Mouse (Mus musculus): ENCODE measurements around the gene Tmem120b. TPM values are rescaled to one million over a fixed set of nuclear protein-coding genes. Genes with fewer than 3 reads are reported as not detected.

The Tmem120b gene
- total and polyA plus RNA-seq, 3 experiments = 4.8 to 8.0 (median 6.2) TPM

DNA sequence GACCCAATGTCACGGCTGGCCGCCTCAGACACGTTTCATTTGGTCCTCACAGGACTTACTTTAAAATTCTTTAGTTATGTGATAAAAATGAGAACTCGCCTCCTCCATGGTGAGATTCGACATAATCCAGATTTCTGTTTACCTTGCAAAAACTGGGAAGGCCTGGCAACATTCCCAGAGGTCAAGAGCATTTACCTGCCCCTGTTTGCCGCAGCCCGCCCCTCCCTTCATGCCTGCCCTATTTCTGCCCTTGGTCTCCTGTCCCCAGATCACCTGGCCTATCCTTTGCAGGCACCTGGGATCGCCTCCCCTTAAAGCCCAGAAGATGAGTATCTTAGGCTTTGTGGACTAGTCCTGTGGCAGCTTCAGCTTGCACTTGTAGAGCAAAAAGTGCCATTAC, 49.6 kb downstream of the Tmem120b start:
- no peak overlapping the region for H3K9ac ChIP-seq (ENCODE audit: insufficient read depth, low read depth)
- no peak for TF ChIP-seq E2F4 (IDR thresholded peaks at IDR 0.05; ENCODE audit: insufficient replicate concordance, low read depth, low read length)
- no peak for TF ChIP-seq NRF1 (IDR thresholded peaks at IDR 0.05; ENCODE audit: low read depth, low read length)
- TF ChIP-seq NELFE (IDR thresholded peaks at IDR 0.05; ENCODE audit: low read depth, low read length) = no peak
- no peak for TF ChIP-seq TBP (conservative IDR thresholded peaks at IDR 0.05; ENCODE audit: low read depth, low read length)
- TF ChIP-seq POLR2AphosphoS2 (IDR thresholded peaks at IDR 0.05; ENCODE audit: low read depth, low read length) = no peak
- no peak for TF ChIP-seq KAT2A (IDR thresholded peaks at IDR 0.05; ENCODE audit: insufficient replicate concordance, low read length)
- TF ChIP-seq USF1 (IDR thresholded peaks at IDR 0.05; ENCODE audit: low read depth, low read length) = no peak
- TF ChIP-seq RCOR1 (conservative IDR thresholded peaks at IDR 0.05; ENCODE audit: low read depth, low read length) = no peak
- no peak for TF ChIP-seq SIN3A (IDR thresholded peaks at IDR 0.05; ENCODE audit: low read length)
- no peak for TF ChIP-seq MAX (IDR thresholded peaks at IDR 0.05; ENCODE audit: low read length)
- no peak for TF ChIP-seq ETS1 (conservative IDR thresholded peaks at IDR 0.05; ENCODE audit: low read depth, low read length)
- TF ChIP-seq RAD21 (IDR thresholded peaks at IDR 0.05; ENCODE audit: low read depth, low read length) = no peak
- H3K4me1 ChIP-seq (ENCODE audit: control insufficient read depth in 1 of 2, insufficient read depth in 2 of 2) = peaks cover 0 to 8% of the 10 kb centered on the region in 2 experiments; a peak in 2 of 4 replicates
- dilution Hi-C loops (cut with MboI; ENCODE audit: extremely low pct_ligation_motif_present, extremely low pct_unique_long_range_greater_than_20kb, low sequenced_read_pairs) = no loop called here
- H3K9me3 ChIP-seq (replicated peaks; ENCODE audit: low read length) = peaks cover 5% of the 10 kb centered on the region
- H3K27ac ChIP-seq (ENCODE audit: insufficient read depth, low read depth) = no peak overlapping the region
- H3K4me3 ChIP-seq (replicated peaks in 1 of 3; ENCODE audit: low read depth in 2 of 3, low read length in 2 of 3, poor library complexity in 1 of 3) = no peak overlapping the region
- in situ Hi-C loops (cut with MboI; ENCODE audit: low pct_ligation_motif_present, low pct_unique_long_range_greater_than_20kb, low sequenced_read_pairs) = no loop called here
- peaks cover 45 to 93% of the 10 kb centered on the region in 2 experiments for H3K36me3 ChIP-seq (replicated peaks in 1 of 2; ENCODE audit: control insufficient read depth in 1 of 2, insufficient read depth in 1 of 2, low read length in 1 of 2)
- no peaks in the 10 kb centered on the region for H3K27me3 ChIP-seq (replicated peaks)
- no peak overlapping the region for H3K4me2 ChIP-seq (ENCODE audit: insufficient read depth, low read depth, poor library complexity, severe bottlenecking)
- no peaks in the 10 kb centered on the region; the same call in 1 of the 2 replicates for H3K79me2 ChIP-seq (replicated peaks; ENCODE audit: control insufficient read depth, extremely low read depth, insufficient read depth, poor library complexity, severe bottlenecking)
- DNase-seq (ENCODE audit: extremely low read depth) = no peak

DNA sequence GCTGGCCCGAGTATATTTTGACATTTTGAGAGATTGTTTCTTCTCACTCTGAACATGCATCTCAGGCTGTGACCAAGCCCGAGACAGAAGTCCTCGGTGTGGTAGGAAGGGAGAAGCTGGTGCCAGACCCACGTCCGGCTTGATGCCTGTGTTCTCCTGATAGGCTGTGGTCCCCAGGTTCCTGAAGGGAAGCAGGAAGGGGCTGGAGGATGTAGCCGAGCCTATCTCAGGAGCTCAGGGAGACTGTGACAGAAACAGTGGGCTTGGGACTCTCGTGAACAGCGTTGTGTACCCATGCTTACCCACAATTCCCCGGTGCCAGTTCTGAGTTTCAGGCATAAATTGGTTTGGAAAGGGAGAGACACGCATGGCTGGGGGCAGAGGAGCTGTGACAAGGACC, 50.6 kb downstream of the Tmem120b start:
- TF ChIP-seq MEF2A (IDR thresholded peaks at IDR 0.05; ENCODE audit: borderline replicate concordance, low read depth, low read length) (no peak), JUN (IDR thresholded peaks at IDR 0.05; ENCODE audit: insufficient read depth, low read depth, low read length) (no peak), CHD1 (IDR thresholded peaks at IDR 0.05; ENCODE audit: low read depth, low read length) (no peak), MXI1 (IDR thresholded peaks at IDR 0.05; ENCODE audit: low read depth, low read length) (no peak), ZMIZ1 (IDR thresholded peaks at IDR 0.05; ENCODE audit: low read depth, low read length) (no peak), TCF12 (IDR thresholded peaks at IDR 0.05; ENCODE audit: low read depth, low read length) (no peak), PAX5 (IDR thresholded peaks at IDR 0.05; ENCODE audit: low read length) (no peak), POLR2AphosphoS2 (IDR thresholded peaks at IDR 0.05; ENCODE audit: low read depth, low read length) (no peak), ELF1 (IDR thresholded peaks at IDR 0.05; ENCODE audit: low read depth, low read length) (no peak), NRF1 (IDR thresholded peaks at IDR 0.05; ENCODE audit: low read depth, low read length) (no peak), ZNF384 (IDR thresholded peaks at IDR 0.05; ENCODE audit: low read depth, low read length) (no peak), ZKSCAN1 (IDR thresholded peaks at IDR 0.05; ENCODE audit: borderline replicate concordance, low read depth, low read length) (no peak), ZC3H11A (IDR thresholded peaks at IDR 0.05; ENCODE audit: low read depth, low read length) (no peak), ETS1 (conservative IDR thresholded peaks at IDR 0.05; ENCODE audit: low read depth, low read length) (no peak), IRF4 (IDR thresholded peaks at IDR 0.05; ENCODE audit: low read depth, low read length) (no peak), E2F4 (IDR thresholded peaks at IDR 0.05; ENCODE audit: insufficient replicate concordance, low read depth, low read length) (no peak), UBTF (IDR thresholded peaks at IDR 0.05; ENCODE audit: low read depth, low read length) (no peak), USF1 (IDR thresholded peaks at IDR 0.05; ENCODE audit: low read depth, low read length) (no peak), HCFC1 (IDR thresholded peaks at IDR 0.05; ENCODE audit: low read depth, low read length) (no peak)
- Histone ChIP-seq H3K4me1 (ENCODE audit: control insufficient read depth in 1 of 2, insufficient read depth in 2 of 2) (peaks cover 0 to 8% of the 10 kb centered on the region in 2 experiments; a peak in 2 of 4 replicates), H3K4me3 (replicated peaks in 1 of 3; ENCODE audit: low read depth in 2 of 3, low read length in 2 of 3, poor library complexity in 1 of 3) (no peak overlapping the region), H3K9me3 (replicated peaks; ENCODE audit: low read length) (peaks cover 11% of the 10 kb centered on the region), H3K4me2 (ENCODE audit: insufficient read depth, low read depth, poor library complexity, severe bottlenecking) (no peak overlapping the region), H3K9ac (ENCODE audit: insufficient read depth, low read depth) (no peak overlapping the region), H3K27me3 (replicated peaks) (no peaks in the 10 kb centered on the region), H3K36me3 (replicated peaks in 1 of 2; ENCODE audit: control insufficient read depth in 1 of 2, insufficient read depth in 1 of 2, low read length in 1 of 2) (peaks cover 55 to 97% of the 10 kb centered on the region in 2 experiments), H3K27ac (ENCODE audit: insufficient read depth, low read depth) (no peak overlapping the region), H3K79me2 (replicated peaks; ENCODE audit: control insufficient read depth, extremely low read depth, insufficient read depth, poor library complexity, severe bottlenecking) (peaks cover 2% of the 10 kb centered on the region; the same call in 1 of the 2 replicates)
- in situ Hi-C loops (cut with MboI; ENCODE audit: low pct_ligation_motif_present, low pct_unique_long_range_greater_than_20kb, low sequenced_read_pairs) = no loop called here
- dilution Hi-C loops (cut with MboI; ENCODE audit: extremely low pct_ligation_motif_present, extremely low pct_unique_long_range_greater_than_20kb, low sequenced_read_pairs) = no loop called here
- no peak for DNase-seq (ENCODE audit: extremely low read depth)

All from CH12.LX (cell line).